Mouse (Mus musculus) leukemia stem cell, adult 10-12 weeks (primary cell): ENCODE measurements around the gene Olfr204. TPM values are rescaled to one million over a fixed set of nuclear protein-coding genes. Genes with fewer than 3 reads are reported as not detected.

Experiments
- polyA plus RNA-seq: library from polyadenylated mRNA; stranded (reverse); fragments of >175 nt; gene quantifications from 2 replicates; pipeline ENCODE4 v1.2.3, GENCODE M21; 2012; ENCODE audit warnings: low replicate concordance

Olfr204 gene
- polyA plus RNA-seq: not detected in 2 replicates

GRCm38 (mm10) chr16:59318148-59318547 is at the start of gene Olfr204:
TSS of gene Olfr204 (minus strand) at chr16:59318248.

GRCm38 (mm10) chr16:59363893-59364292 is 45.8 kb upstream of the Olfr204 start, which contains the start of gene Olfr209:
TSS of gene Olfr209 (minus strand) at chr16:59363993.

GRCm38 (mm10) chr16:59349146-59349545 is 31.1 kb upstream of the Olfr204 start, which contains the start of gene Olfr206:
TSS of gene Olfr206 (minus strand) at chr16:59349246.

GRCm38 (mm10) chr16:59331038-59331437 is 13.0 kb upstream of the Olfr204 start, which contains the start of gene Olfr205:
TSS of gene Olfr205 (minus strand) at chr16:59331138.

GRCm38 (mm10) chr16:59298581-59298980 is 19.5 kb downstream of the Olfr204 start, which contains the start of gene Olfr203:
TSS of gene Olfr203 (plus strand) at chr16:59298881.

GRCm38 (mm10) chr16:59286693-59287092 is 31.4 kb downstream of the Olfr204 start, which contains the start of gene Olfr202:
TSS of gene Olfr202 (minus strand) at chr16:59286793.

GRCm38 (mm10) chr16:59272532-59272931 is 45.5 kb downstream of the Olfr204 start, which contains the start of gene Olfr201:
TSS of gene Olfr201 (minus strand) at chr16:59272632.

Other genes starting within 250 kb of the Olfr204 start
- gene Olfr190, start 240.2 kb downstream of the Olfr204 start, polyA plus RNA-seq: not detected in 2 replicates
- not detected in 2 replicates for gene Olfr191, start 228.4 kb downstream of the Olfr204 start, polyA plus RNA-seq
- not detected in 2 replicates for gene Olfr193, start 206.4 kb downstream of the Olfr204 start, polyA plus RNA-seq
- not detected in 2 replicates for gene Olfr194, start 197.2 kb downstream of the Olfr204 start, polyA plus RNA-seq
- gene Olfr195, start 171.2 kb downstream of the Olfr204 start, polyA plus RNA-seq: not detected in 2 replicates
- 0.14 TPM in 1 of 2 replicates, not detected in the other for gene Olfr196, start 147.8 kb downstream of the Olfr204 start, polyA plus RNA-seq
- gene Olfr198, start 114.7 kb downstream of the Olfr204 start, polyA plus RNA-seq: not detected in 2 replicates
- not detected in 2 replicates for gene Olfr199, start 98.5 kb downstream of the Olfr204 start, polyA plus RNA-seq
- not detected in 2 replicates for gene Olfr201, start 45.6 kb downstream of the Olfr204 start, polyA plus RNA-seq
- gene Olfr202, start 31.5 kb downstream of the Olfr204 start, polyA plus RNA-seq: not detected in 2 replicates
- not detected in 2 replicates for gene Olfr203, start 19.4 kb downstream of the Olfr204 start, polyA plus RNA-seq
- gene Olfr205, start 12.9 kb upstream of the Olfr204 start, polyA plus RNA-seq: not detected in 2 replicates
- not detected in 2 replicates for gene Olfr206, start 31.0 kb upstream of the Olfr204 start, polyA plus RNA-seq
- gene Olfr209, start 45.7 kb upstream of the Olfr204 start, polyA plus RNA-seq: not detected in 2 replicates
- gene Gabrr3, start 89.1 kb upstream of the Olfr204 start, polyA plus RNA-seq: 0.09 TPM in 1 of 2 replicates, not detected in the other
- 2.1 and 3.5 TPM in 2 replicates for gene Riox2, start 153.5 kb upstream of the Olfr204 start, polyA plus RNA-seq